21 mouse cellular contexts compared by ENCODE assay signal in the genomic region with DNA sequence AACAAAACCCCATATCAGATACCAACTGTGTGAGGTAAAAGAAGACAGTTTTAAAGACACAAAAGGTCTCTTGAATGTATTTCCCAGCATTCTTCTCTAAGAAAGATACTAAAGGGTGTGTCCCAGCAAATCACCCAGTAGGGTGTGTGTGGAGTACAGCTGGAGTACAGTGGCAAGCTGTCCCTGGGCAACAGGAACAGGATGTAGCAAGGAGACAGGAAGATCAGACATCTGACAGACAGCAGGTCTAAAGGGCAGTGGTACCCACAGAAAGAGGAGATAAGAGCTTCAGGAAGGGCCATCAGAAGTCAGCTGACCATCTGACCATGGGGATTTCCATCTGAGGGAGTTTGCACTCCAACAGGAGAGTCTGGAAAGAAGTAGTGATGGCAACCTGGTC.
A peak's percentile ranks its signal among the peaks of the same experiment; 100 is the strongest.
DNase-seq lines count a peak whose midpoint lies in the region; ATAC-seq and TF ChIP-seq lines count a peak whose summit lies in the region.
"Had no signal": no experiment of that assay in that cellular context is flagged by ENCODE, and none has a peak within 500 bp of the region (broad histone marks: within the 10 kb centered on the region; RNA-seq: fewer than 3 reads in every experiment).

No protein-coding gene starts in this region.

- H3K9me3 ChIP-seq in lung, postnatal 0 days (ENCODE audit: low read length) = no peaks in the 10 kb centered on the region
- H3K9me3 ChIP-seq in limb, embryonic 10.5 days (replicated peaks) = no peaks in the 10 kb centered on the region
- H3K9me3 ChIP-seq: embryonic facial prominence, embryonic 12.5 days; embryonic facial prominence, embryonic 15.5 days; hindbrain, embryonic 12.5 days; hindbrain, embryonic 15.5 days had no signal

- no peak overlapping the region for H3K4me2 ChIP-seq in lung, postnatal 0 days (replicated peaks; ENCODE audit: low read depth, low read length)
- H3K4me2 ChIP-seq: embryonic facial prominence, embryonic 12.5 days; embryonic facial prominence, embryonic 15.5 days; hindbrain, embryonic 12.5 days; hindbrain, embryonic 15.5 days had no signal

- H3K4me1 ChIP-seq in lung, postnatal 0 days (ENCODE audit: insufficient read depth, low read depth, low read length) = no peaks in the 10 kb centered on the region
- H3K4me1 ChIP-seq in lung, adult 2 months (ENCODE audit: control insufficient read depth, insufficient read depth, low read length) = no peaks in the 10 kb centered on the region
- H3K4me1 ChIP-seq in limb, embryonic 10.5 days = no peaks in the 10 kb centered on the region
- H3K4me1 ChIP-seq: hindbrain, embryonic 12.5 days; hindbrain, embryonic 15.5 days had no signal

- H3K4me3 ChIP-seq in lung, postnatal 0 days (ENCODE audit: low read depth, low read length) = no peak overlapping the region
- no peak overlapping the region for H3K4me3 ChIP-seq in lung, adult 2 months (replicated peaks; ENCODE audit: extremely low read depth, low read depth, low read length)
- H3K4me3 ChIP-seq in limb, embryonic 10.5 days = no peak overlapping the region
- H3K4me3 ChIP-seq: embryonic facial prominence, embryonic 12.5 days; embryonic facial prominence, embryonic 15.5 days; hindbrain, embryonic 12.5 days; hindbrain, embryonic 15.5 days had no signal

- TF ChIP-seq POLR2A in lung, adult 2 months (IDR thresholded peaks at IDR 0.05; ENCODE audit: borderline replicate concordance, extremely low read depth, low read depth, low read length) = no peak

- TF ChIP-seq EP300 in lung, postnatal 0 days (IDR thresholded peaks at IDR 0.05) = peak; percentile 87

- ATAC-seq in lung, postnatal 0 days = peak; percentile 61
- ATAC-seq: activated CD4-positive, CD25-positive, alpha-beta regulatory T cell, adult 4 months; CD4-positive, CD25-positive, alpha-beta regulatory T cell, adult 4 months; forebrain, embryonic 14.5 days; forebrain, postnatal 0 days had no signal

- DNase-seq in lung, postnatal 0 days (ENCODE audit: low spot score) = no peak
- no peak for DNase-seq in lung, adult 2 months
- peak; percentile 9 for DNase-seq in ZHBTc4 (ENCODE audit: low read depth, low spot score)
- DNase-seq in limb, embryonic 10.5 days (ENCODE audit: low spot score) = peak; percentile 7
- DNase-seq in lung, postnatal 36 days = peak; percentile 27
- no peak for DNase-seq in kidney, adult 11 months
- DNase-seq: adrenal gland, adult 8-10 months; adrenal gland, postnatal 36 days; cerebellum, adult 18-20 months; cerebellum, adult 9-10 months; cerebellum, postnatal 14 days; forebrain, postnatal 0 days; gastrocnemius, postnatal 25 days; heart, adult 18-20 months had no signal

- TF ChIP-seq CTCF in lung, postnatal 0 days (IDR thresholded peaks at IDR 0.05) = no peak
- TF ChIP-seq CTCF in lung, adult 2 months (IDR thresholded peaks at IDR 0.05; ENCODE audit: insufficient read depth, low read length) = no peak

- H3K9ac ChIP-seq in lung, postnatal 0 days (replicated peaks; ENCODE audit: low read depth) = no peak overlapping the region
- H3K9ac ChIP-seq: embryonic facial prominence, embryonic 12.5 days; embryonic facial prominence, embryonic 15.5 days; forebrain, postnatal 0 days; hindbrain, embryonic 12.5 days; hindbrain, embryonic 15.5 days had no signal

- no peaks in the 10 kb centered on the region for H3K27me3 ChIP-seq in lung, postnatal 0 days (replicated peaks; ENCODE audit: insufficient read depth, low read length)
- no peaks in the 10 kb centered on the region for H3K27me3 ChIP-seq in limb, embryonic 10.5 days (ENCODE audit: low read depth, poor library complexity, severe bottlenecking)
- H3K27me3 ChIP-seq: embryonic facial prominence, embryonic 12.5 days; embryonic facial prominence, embryonic 15.5 days; hindbrain, embryonic 12.5 days; hindbrain, embryonic 15.5 days had no signal

- H3K36me3 ChIP-seq in lung, postnatal 0 days (ENCODE audit: insufficient read depth, low read length) = no peaks in the 10 kb centered on the region
- H3K36me3 ChIP-seq in limb, embryonic 10.5 days = no peaks in the 10 kb centered on the region
- H3K36me3 ChIP-seq: embryonic facial prominence, embryonic 12.5 days; embryonic facial prominence, embryonic 15.5 days; hindbrain, embryonic 12.5 days; hindbrain, embryonic 15.5 days had no signal

- H3K27ac ChIP-seq in lung, postnatal 0 days (ENCODE audit: low read length) = no peak overlapping the region
- H3K27ac ChIP-seq in limb, embryonic 10.5 days = no peak overlapping the region
- H3K27ac ChIP-seq: embryonic facial prominence, embryonic 12.5 days; embryonic facial prominence, embryonic 15.5 days; hindbrain, embryonic 12.5 days; hindbrain, embryonic 15.5 days had no signal

Comparison
In these comparisons a context has a peak if more than half of its experiments do, and no peak if none do; other contexts are left out.
1. DNase-seq: peak in ZHBTc4 (single experiment), limb, embryonic 10.5 days (single experiment) and lung, postnatal 36 days (single experiment); none in lung, postnatal 0 days (single experiment), lung, adult 2 months (single experiment) and kidney, adult 11 months (single experiment).